Mouse (Mus musculus): ENCODE results near the gene Gm17387. TPM values are rescaled to one million over a fixed set of nuclear protein-coding genes. Genes with fewer than 3 reads are reported as not detected.

The Gm17387 gene
- polyA plus RNA-seq, 1 experiment, result not detected

DNA sequence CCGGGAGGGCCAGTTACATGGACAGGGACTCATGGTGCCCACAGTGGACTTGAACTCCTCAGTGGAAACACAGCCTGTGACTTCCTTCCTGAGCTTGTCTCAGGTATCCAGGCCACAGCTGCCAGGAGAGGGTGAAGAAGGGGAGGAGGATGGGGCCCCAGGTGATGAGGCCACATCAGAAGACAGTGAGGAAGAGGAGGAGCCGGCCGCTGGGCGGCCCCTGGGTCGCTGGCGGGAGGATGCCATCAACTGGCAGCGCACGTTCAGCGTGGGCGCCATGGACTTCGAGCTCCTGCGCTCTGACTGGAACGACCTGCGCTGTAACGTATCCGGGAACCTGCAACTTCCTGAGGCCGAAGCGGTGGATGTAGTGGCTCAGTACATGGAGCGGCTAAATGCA is 39.4 kb downstream of the Gm17387 start:
- TF ChIP-seq POLR2A (IDR thresholded peaks at IDR 0.05; ENCODE audit: borderline replicate concordance, control insufficient read depth, low read depth, low read length) (no peak), CTCF (IDR thresholded peaks at IDR 0.05; ENCODE audit: control insufficient read depth, insufficient read depth, low read length) (no peak)
- WGBS, result 89% methylated on average over 19 of the region's 19 CpGs

GRCm38 (mm10) chr7:141070058-141070862 is 41.3 kb downstream of the Gm17387 start:
- TF ChIP-seq CTCF (IDR thresholded peaks at IDR 0.05; ENCODE audit: control insufficient read depth, insufficient read depth, low read length), result peak; percentile 64
- TF ChIP-seq POLR2A (IDR thresholded peaks at IDR 0.05; ENCODE audit: borderline replicate concordance, control insufficient read depth, low read depth, low read length), result no peak
- Histone ChIP-seq H3K27ac (ENCODE audit: control insufficient read depth, insufficient read depth, low read depth, low read length, poor library complexity) (no peak overlapping the region), H3K4me1 (ENCODE audit: control insufficient read depth, insufficient read depth, low read length) (peaks cover 1% of the 10 kb centered on the region; the same call in 1 of the 2 replicates), H3K4me3 (replicated peaks; ENCODE audit: control insufficient read depth, low read depth, low read length) (no peak overlapping the region)
- WGBS, result 3% methylated on average over 51 of the region's 51 CpGs

More for the DNA sequence above, 39.4 kb downstream of the Gm17387 start:
- Histone ChIP-seq H3K4me3 (replicated peaks; ENCODE audit: control insufficient read depth, low read depth, low read length) (no peak overlapping the region), H3K27ac (ENCODE audit: control insufficient read depth, insufficient read depth, low read depth, low read length, poor library complexity) (no peak overlapping the region), H3K4me1 (ENCODE audit: control insufficient read depth, insufficient read depth, low read length) (peaks cover 7% of the 10 kb centered on the region)

- H3K27ac ChIP-seq (ENCODE audit: control insufficient read depth, insufficient read depth, low read depth, low read length, poor library complexity), result no peak overlapping the region
- peaks cover 1% of the 10 kb centered on the region; the same call in 1 of the 2 replicates for H3K4me1 ChIP-seq (ENCODE audit: control insufficient read depth, insufficient read depth, low read length)
- H3K4me3 ChIP-seq (replicated peaks; ENCODE audit: control insufficient read depth, low read depth, low read length), result no peak overlapping the region
- 6% methylated on average over 23 of the region's 23 CpGs for WGBS
- TF ChIP-seq CTCF (IDR thresholded peaks at IDR 0.05; ENCODE audit: control insufficient read depth, insufficient read depth, low read length) (peak; percentile 77), POLR2A (IDR thresholded peaks at IDR 0.05; ENCODE audit: borderline replicate concordance, control insufficient read depth, low read depth, low read length) (no peak; the same call in 1 of the 2 replicates)
Observed at GRCm38 (mm10) chr7:141072017-141072745, 43.2 kb downstream of the Gm17387 start.

DNA sequence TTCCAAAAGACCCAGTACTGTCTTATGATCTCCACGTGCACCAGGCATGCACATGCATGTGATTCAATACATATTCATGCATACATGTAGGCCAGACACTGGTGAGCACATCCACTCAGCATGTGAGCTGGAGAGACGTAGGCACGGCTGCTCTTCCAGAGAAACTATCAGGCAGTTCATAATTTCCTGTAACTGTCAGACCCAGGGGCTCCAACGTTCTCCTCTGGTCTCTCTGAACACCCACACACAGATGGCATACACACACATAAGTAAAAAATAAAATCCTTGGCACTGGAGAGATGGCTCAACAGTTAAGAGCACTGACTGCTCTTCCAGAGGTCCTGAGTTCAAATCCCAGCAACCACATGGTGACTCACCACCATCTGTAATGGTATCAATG is 44.9 kb downstream of the Gm17387 start:
- H3K27ac ChIP-seq (ENCODE audit: control insufficient read depth, insufficient read depth, low read depth, low read length, poor library complexity), result no peak overlapping the region
- no peak overlapping the region for H3K4me3 ChIP-seq (replicated peaks; ENCODE audit: control insufficient read depth, low read depth, low read length)
- 53% methylated on average over 4 of the region's 4 CpGs for WGBS
- peaks cover 1% of the 10 kb centered on the region; the same call in 1 of the 2 replicates for H3K4me1 ChIP-seq (ENCODE audit: control insufficient read depth, insufficient read depth, low read length)
- TF ChIP-seq CTCF (IDR thresholded peaks at IDR 0.05; ENCODE audit: control insufficient read depth, insufficient read depth, low read length) (no peak), POLR2A (IDR thresholded peaks at IDR 0.05; ENCODE audit: borderline replicate concordance, control insufficient read depth, low read depth, low read length) (no peak)

GRCm38 (mm10) chr7:141077841-141078240 is 48.9 kb downstream of the Gm17387 start, which contains the start of gene Pkp3:
Gene Pkp3 (plus strand): TSS chr7:141078218.
- no peak for TF ChIP-seq CTCF (IDR thresholded peaks at IDR 0.05; ENCODE audit: control insufficient read depth, insufficient read depth, low read length)
- no peak for TF ChIP-seq POLR2A (IDR thresholded peaks at IDR 0.05; ENCODE audit: borderline replicate concordance, control insufficient read depth, low read depth, low read length)
- Histone ChIP-seq H3K27ac (ENCODE audit: control insufficient read depth, insufficient read depth, low read depth, low read length, poor library complexity) (no peak within 1 kb of the TSS), H3K4me3 (replicated peaks; ENCODE audit: control insufficient read depth, low read depth, low read length) (no peak within 1 kb of the TSS), H3K4me1 (ENCODE audit: control insufficient read depth, insufficient read depth, low read length) (no peaks in the 10 kb centered on the region)
- 90% methylated on average over 15 of the region's 15 CpGs for WGBS

DNA sequence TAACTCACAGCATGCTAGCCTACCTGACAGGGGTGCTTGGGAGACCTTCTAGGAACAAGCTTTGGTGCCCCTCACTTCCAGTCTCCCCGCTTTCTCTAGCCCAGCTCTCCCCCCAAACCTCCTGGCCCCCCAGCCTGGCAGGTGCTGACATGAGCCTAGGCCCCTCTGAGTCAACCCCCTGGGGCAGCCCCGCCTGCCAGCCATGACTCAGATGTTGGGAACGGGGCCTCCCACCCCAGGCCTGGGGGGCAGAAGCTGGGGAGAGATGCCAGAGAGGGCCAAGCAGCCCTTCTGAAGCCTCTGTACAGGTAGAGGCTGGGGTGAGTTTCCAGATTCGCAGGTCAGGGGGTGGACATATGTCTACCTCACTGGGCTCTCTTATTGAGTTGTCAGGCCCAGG is 49.9 kb downstream of the Gm17387 start:
- TF ChIP-seq CTCF (IDR thresholded peaks at IDR 0.05; ENCODE audit: control insufficient read depth, insufficient read depth, low read length) (no peak), POLR2A (IDR thresholded peaks at IDR 0.05; ENCODE audit: borderline replicate concordance, control insufficient read depth, low read depth, low read length) (no peak)
- no peaks in the 10 kb centered on the region for H3K4me1 ChIP-seq (ENCODE audit: control insufficient read depth, insufficient read depth, low read length)
- no peak overlapping the region for H3K27ac ChIP-seq (ENCODE audit: control insufficient read depth, insufficient read depth, low read depth, low read length, poor library complexity)
- WGBS, result 71% methylated on average over 4 of the region's 4 CpGs
- no peak overlapping the region for H3K4me3 ChIP-seq (replicated peaks; ENCODE audit: control insufficient read depth, low read depth, low read length)

Other genes with a start within 250 kb of the Gm17387 start
- not detected in 2 replicates for gene Syce1, start 241.3 kb upstream of the Gm17387 start, polyA plus RNA-seq (2011; ENCODE audit: insufficient read depth, insufficient read length, low replicate concordance, missing spikeins)
- 0.25 and 0.40 TPM in 2 replicates for gene Zfp941, start 207.0 kb upstream of the Gm17387 start, polyA plus RNA-seq (2011; ENCODE audit: insufficient read depth, insufficient read length, low replicate concordance, missing spikeins)
- 3.3 TPM in 1 of 2 replicates, not detected in the other for gene Urah, start 194.1 kb upstream of the Gm17387 start, polyA plus RNA-seq (2011; ENCODE audit: insufficient read depth, insufficient read length, low replicate concordance, missing spikeins)
- not detected in 2 replicates for gene Scgb1c1, start 183.6 kb upstream of the Gm17387 start, polyA plus RNA-seq (2011; ENCODE audit: insufficient read depth, insufficient read length, low replicate concordance, missing spikeins)
- gene Odf3, start 181.3 kb upstream of the Gm17387 start, polyA plus RNA-seq (2011; ENCODE audit: insufficient read depth, insufficient read length, low replicate concordance, missing spikeins), result not detected in 2 replicates
- gene Gm45785, start 172.8 kb upstream of the Gm17387 start, polyA plus RNA-seq (2011; ENCODE audit: insufficient read depth, insufficient read length, low replicate concordance, missing spikeins), result not detected in 2 replicates
- 26.4 and 53.0 TPM in 2 replicates for gene Ric8a, start 172.2 kb upstream of the Gm17387 start, polyA plus RNA-seq (2011; ENCODE audit: insufficient read depth, insufficient read length, low replicate concordance, missing spikeins)
- 11.7 and 18.1 TPM in 2 replicates for gene Bet1l, start 171.6 kb upstream of the Gm17387 start, polyA plus RNA-seq (2011; ENCODE audit: insufficient read depth, insufficient read length, low replicate concordance, missing spikeins)
- gene Psmd13, start 147.2 kb upstream of the Gm17387 start, polyA plus RNA-seq (2011; ENCODE audit: insufficient read depth, insufficient read length, low replicate concordance, missing spikeins), result 239 and 252 TPM in 2 replicates
- 13.1 and 27.0 TPM in 2 replicates for gene Sirt3, start 146.8 kb upstream of the Gm17387 start, polyA plus RNA-seq (2011; ENCODE audit: insufficient read depth, insufficient read length, low replicate concordance, missing spikeins)
- not detected in 2 replicates for gene Cox8b, start 128.7 kb upstream of the Gm17387 start, polyA plus RNA-seq (2011; ENCODE audit: insufficient read depth, insufficient read length, low replicate concordance, missing spikeins)
- gene Nlrp6, start 108.2 kb upstream of the Gm17387 start, polyA plus RNA-seq (2011; ENCODE audit: insufficient read depth, insufficient read length, low replicate concordance, missing spikeins), result 1.9 and 3.1 TPM in 2 replicates
- gene Pgghg, start 87.7 kb upstream of the Gm17387 start, polyA plus RNA-seq (2011; ENCODE audit: insufficient read depth, insufficient read length, low replicate concordance, missing spikeins), result 6.9 and 13.3 TPM in 2 replicates
- 1.7 TPM in 1 of 2 replicates, not detected in the other for gene Ifitm5, start 78.8 kb upstream of the Gm17387 start, polyA plus RNA-seq (2011; ENCODE audit: insufficient read depth, insufficient read length, low replicate concordance, missing spikeins)
- gene Gm45717, start 73.2 kb upstream of the Gm17387 start, polyA plus RNA-seq (2011; ENCODE audit: insufficient read depth, insufficient read length, low replicate concordance, missing spikeins), result not detected in 2 replicates
- gene Ifitm2, start 73.1 kb upstream of the Gm17387 start, polyA plus RNA-seq (2011; ENCODE audit: insufficient read depth, insufficient read length, low replicate concordance, missing spikeins), result 71.7 and 147 TPM in 2 replicates
- 32.8 and 82.9 TPM in 2 replicates for gene Ifitm1, start 61.9 kb upstream of the Gm17387 start, polyA plus RNA-seq (2011; ENCODE audit: insufficient read depth, insufficient read length, low replicate concordance, missing spikeins)
- 166 and 209 TPM in 2 replicates for gene Ifitm3, start 18.4 kb upstream of the Gm17387 start, polyA plus RNA-seq (2011; ENCODE audit: insufficient read depth, insufficient read length, low replicate concordance, missing spikeins)
- gene Ifitm6, start 11.2 kb upstream of the Gm17387 start, polyA plus RNA-seq (2011; ENCODE audit: insufficient read depth, insufficient read length, low replicate concordance, missing spikeins), result 195 and 524 TPM in 2 replicates
- 0.36 and 2.1 TPM in 2 replicates for gene B4galnt4, start 32.0 kb downstream of the Gm17387 start, polyA plus RNA-seq (2011; ENCODE audit: insufficient read depth, insufficient read length, low replicate concordance, missing spikeins)
- gene Pkp3, start 49.1 kb downstream of the Gm17387 start, polyA plus RNA-seq (2011; ENCODE audit: insufficient read depth, insufficient read length, low replicate concordance, missing spikeins), result 5.4 and 15.9 TPM in 2 replicates
- gene Sigirr, start 71.4 kb downstream of the Gm17387 start, polyA plus RNA-seq (2011; ENCODE audit: insufficient read depth, insufficient read length, low replicate concordance, missing spikeins), result 10.4 and 19.8 TPM in 2 replicates
- gene Ano9, start 88.7 kb downstream of the Gm17387 start, polyA plus RNA-seq (2011; ENCODE audit: insufficient read depth, insufficient read length, low replicate concordance, missing spikeins), result 2.5 TPM in 1 of 2 replicates, not detected in the other
- gene Ptdss2, start 93.3 kb downstream of the Gm17387 start, polyA plus RNA-seq (2011; ENCODE audit: insufficient read depth, insufficient read length, low replicate concordance, missing spikeins), result 66.7 and 84.6 TPM in 2 replicates
- 17.8 and 27.6 TPM in 2 replicates for gene Rnh1, start 143.7 kb downstream of the Gm17387 start, polyA plus RNA-seq (2011; ENCODE audit: insufficient read depth, insufficient read length, low replicate concordance, missing spikeins)
- gene Hras, start 164.9 kb downstream of the Gm17387 start, polyA plus RNA-seq (2011; ENCODE audit: insufficient read depth, insufficient read length, low replicate concordance, missing spikeins), result 108 and 168 TPM in 2 replicates
- 2.2 and 3.1 TPM in 2 replicates for gene Lrrc56, start 165.0 kb downstream of the Gm17387 start, polyA plus RNA-seq (2011; ENCODE audit: insufficient read depth, insufficient read length, low replicate concordance, missing spikeins)
- gene Lmntd2, start 184.9 kb downstream of the Gm17387 start, polyA plus RNA-seq (2011; ENCODE audit: insufficient read depth, insufficient read length, low replicate concordance, missing spikeins), result 0.47 and 1.9 TPM in 2 replicates
- 10.1 and 17.9 TPM in 2 replicates for gene Rassf7, start 186.7 kb downstream of the Gm17387 start, polyA plus RNA-seq (2011; ENCODE audit: insufficient read depth, insufficient read length, low replicate concordance, missing spikeins)
- gene Phrf1, start 199.7 kb downstream of the Gm17387 start, polyA plus RNA-seq (2011; ENCODE audit: insufficient read depth, insufficient read length, low replicate concordance, missing spikeins), result 76.7 and 130 TPM in 2 replicates
- 37.9 and 60.3 TPM in 2 replicates for gene Irf7, start 237.3 kb downstream of the Gm17387 start, polyA plus RNA-seq (2011; ENCODE audit: insufficient read depth, insufficient read length, low replicate concordance, missing spikeins)
- gene Cdhr5, start 247.7 kb downstream of the Gm17387 start, polyA plus RNA-seq (2011; ENCODE audit: insufficient read depth, insufficient read length, low replicate concordance, missing spikeins), result not detected in 2 replicates